Mouse (Mus musculus): ENCODE results near the gene Igflr1. TPM values are rescaled to one million over a fixed set of nuclear protein-coding genes. Genes with fewer than 3 reads are reported as not detected.

Igflr1 gene
- polyA plus RNA-seq (2012; fragmentation: generic; extraction: Trizol): 0.66 TPM

- Histone ChIP-seq H3K4me2 (ENCODE audit: low read depth) (peak within 1 kb of the TSS; percentile 81), H3K79me2 (ENCODE audit: control insufficient read depth, insufficient read depth) (peaks cover 16% of the 10 kb centered on the region), H3ac (ENCODE audit: control insufficient read depth, insufficient read length) (no peak within 1 kb of the TSS), H3K36me3 (ENCODE audit: control insufficient read depth, insufficient read depth) (peaks cover 5% of the 10 kb centered on the region), H3K27me3 (ENCODE audit: control insufficient read depth, insufficient read depth, insufficient read length) (no peaks in the 10 kb centered on the region), H3K4me3 (peak within 1 kb of the TSS; percentile 86)
- no peak for TF ChIP-seq USF1 (IDR thresholded peaks at IDR 0.05; ENCODE audit: low read depth)
- TF ChIP-seq SRF (IDR thresholded peaks at IDR 0.05; ENCODE audit: control insufficient read depth, insufficient read length, low read depth): no peak
- no peak for TF ChIP-seq POLR2AphosphoS2 (IDR thresholded peaks at IDR 0.05; ENCODE audit: insufficient read length, low read depth)
- no peak for TF ChIP-seq CEBPB (IDR thresholded peaks at IDR 0.05; ENCODE audit: insufficient read depth, poor library complexity, severe bottlenecking)
Observed at GRCm38 (mm10) chr7:30564970-30565571, at the start of gene Igflr1. Gene Igflr1, plus strand, starts transcription at chr7:30565427.

DNA sequence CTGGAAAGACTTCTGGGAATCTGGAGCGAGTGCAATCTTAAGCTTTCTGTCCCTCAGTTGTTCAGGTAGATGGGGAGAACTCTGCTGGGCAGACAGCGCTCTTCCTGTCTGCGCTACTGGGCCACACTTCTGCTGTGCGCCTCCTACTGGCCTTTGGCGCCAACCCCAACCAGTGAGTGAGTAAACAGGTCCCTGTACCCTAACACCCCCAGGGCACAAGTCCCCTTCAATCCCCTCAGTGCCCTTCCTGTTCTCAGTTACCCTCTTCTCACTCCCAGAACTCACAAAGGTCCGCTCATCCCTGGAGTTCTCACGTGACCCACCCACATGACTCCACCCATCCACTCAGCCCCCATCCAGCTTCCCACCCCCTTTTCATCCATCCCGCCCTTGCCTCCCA is 46.9 kb upstream of the Igflr1 start:
- Histone ChIP-seq H3K4me3 (no peak overlapping the region), H3K36me3 (ENCODE audit: control insufficient read depth, insufficient read depth) (no peaks in the 10 kb centered on the region), H3K4me2 (ENCODE audit: low read depth) (no peak overlapping the region), H3K79me2 (ENCODE audit: control insufficient read depth, insufficient read depth) (no peaks in the 10 kb centered on the region), H3K27me3 (ENCODE audit: control insufficient read depth, insufficient read depth, insufficient read length) (peaks cover 11% of the 10 kb centered on the region), H3ac (ENCODE audit: control insufficient read depth, insufficient read length) (no peak overlapping the region)
- TF ChIP-seq CEBPB (IDR thresholded peaks at IDR 0.05; ENCODE audit: insufficient read depth, poor library complexity, severe bottlenecking) (no peak), MYOD1 (IDR thresholded peaks at IDR 0.05; ENCODE audit: control insufficient read depth in 1 of 3, insufficient read length in 2 of 3, low read depth in 2 of 3) (no peak), MAX (IDR thresholded peaks at IDR 0.05; ENCODE audit: low read depth) (no peak), MYOG (IDR thresholded peaks at IDR 0.05; ENCODE audit: control insufficient read depth in 1 of 3, insufficient read depth in 1 of 3, insufficient read length in 2 of 3, low read depth in 2 of 3) (no peak), USF1 (IDR thresholded peaks at IDR 0.05; ENCODE audit: low read depth) (no peak), POLR2AphosphoS2 (IDR thresholded peaks at IDR 0.05; ENCODE audit: insufficient read length, low read depth) (no peak), TCF3 (IDR thresholded peaks at IDR 0.05; ENCODE audit: insufficient read length, low read depth) (no peak), E2F4 (IDR thresholded peaks at IDR 0.05; ENCODE audit: insufficient read depth) (no peak), REST (IDR thresholded peaks at IDR 0.05; ENCODE audit: insufficient read depth, insufficient read length) (no peak), POLR2A (IDR thresholded peaks at IDR 0.05; ENCODE audit: insufficient read length, low read depth) (no peak), TCF12 (IDR thresholded peaks at IDR 0.05; ENCODE audit: insufficient read depth, poor library complexity, severe bottlenecking) (no peak), SRF (IDR thresholded peaks at IDR 0.05; ENCODE audit: control insufficient read depth, insufficient read length, low read depth) (no peak)

GRCm38 (mm10) chr7:30520396-30520795 is 44.8 kb upstream of the Igflr1 start:
- Histone ChIP-seq H3K4me2 (ENCODE audit: low read depth) (no peak overlapping the region), H3K4me3 (no peak overlapping the region), H3K79me2 (ENCODE audit: control insufficient read depth, insufficient read depth) (no peaks in the 10 kb centered on the region), H3K36me3 (ENCODE audit: control insufficient read depth, insufficient read depth) (no peaks in the 10 kb centered on the region), H3K27me3 (ENCODE audit: control insufficient read depth, insufficient read depth, insufficient read length) (no peaks in the 10 kb centered on the region), H3ac (ENCODE audit: control insufficient read depth, insufficient read length) (no peak overlapping the region)
- no peak for TF ChIP-seq TCF12 (IDR thresholded peaks at IDR 0.05; ENCODE audit: insufficient read depth, poor library complexity, severe bottlenecking)
- no peak for TF ChIP-seq MAX (IDR thresholded peaks at IDR 0.05; ENCODE audit: low read depth)
- no peak for TF ChIP-seq REST (IDR thresholded peaks at IDR 0.05; ENCODE audit: insufficient read depth, insufficient read length)
- peak; percentile 90 for TF ChIP-seq POLR2AphosphoS2 (IDR thresholded peaks at IDR 0.05; ENCODE audit: insufficient read length, low read depth)
- no peak for TF ChIP-seq MYOG (IDR thresholded peaks at IDR 0.05; ENCODE audit: control insufficient read depth in 1 of 3, insufficient read depth in 1 of 3, insufficient read length in 2 of 3, low read depth in 2 of 3)

DNA sequence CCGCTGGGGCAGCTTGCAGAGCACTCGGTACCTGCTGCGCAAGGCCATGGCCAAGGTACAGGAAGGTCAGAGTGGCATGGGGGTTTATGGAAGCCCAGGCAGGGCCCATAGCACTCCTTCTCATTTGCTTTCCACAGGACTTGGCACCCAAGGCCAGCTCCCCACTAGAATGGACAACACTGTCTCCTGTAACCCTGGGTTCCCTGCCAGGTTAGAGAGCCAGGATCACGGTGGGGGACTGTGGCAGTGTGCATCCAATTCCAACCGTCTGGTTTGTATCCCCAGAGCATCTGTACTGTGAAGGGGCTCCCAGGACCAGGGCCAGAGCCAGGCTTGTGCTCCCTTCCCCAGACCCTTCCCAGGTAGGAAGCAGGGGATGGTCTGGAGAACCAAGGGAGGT is 44.4 kb upstream of the Igflr1 start:
- Histone ChIP-seq H3ac (ENCODE audit: control insufficient read depth, insufficient read length) (no peak overlapping the region), H3K27me3 (ENCODE audit: control insufficient read depth, insufficient read depth, insufficient read length) (no peaks in the 10 kb centered on the region), H3K4me3 (no peak overlapping the region), H3K79me2 (ENCODE audit: control insufficient read depth, insufficient read depth) (no peaks in the 10 kb centered on the region), H3K36me3 (ENCODE audit: control insufficient read depth, insufficient read depth) (no peaks in the 10 kb centered on the region), H3K4me2 (ENCODE audit: low read depth) (no peak overlapping the region)
- TF ChIP-seq USF1 (IDR thresholded peaks at IDR 0.05; ENCODE audit: low read depth) (no peak), POLR2A (IDR thresholded peaks at IDR 0.05; ENCODE audit: insufficient read length, low read depth) (peak; percentile 49)

GRCm38 (mm10) chr7:30522871-30523270 is 42.4 kb upstream of the Igflr1 start:
- Histone ChIP-seq H3K79me2 (ENCODE audit: control insufficient read depth, insufficient read depth) (no peaks in the 10 kb centered on the region), H3ac (ENCODE audit: control insufficient read depth, insufficient read length) (no peak overlapping the region), H3K27me3 (ENCODE audit: control insufficient read depth, insufficient read depth, insufficient read length) (no peaks in the 10 kb centered on the region), H3K4me2 (ENCODE audit: low read depth) (peak overlapping the region; percentile 38), H3K4me3 (no peak overlapping the region), H3K36me3 (ENCODE audit: control insufficient read depth, insufficient read depth) (no peaks in the 10 kb centered on the region)
- no peak for TF ChIP-seq TCF3 (IDR thresholded peaks at IDR 0.05; ENCODE audit: insufficient read length, low read depth)
- no peak for TF ChIP-seq MYOD1 (IDR thresholded peaks at IDR 0.05; ENCODE audit: control insufficient read depth in 1 of 3, insufficient read length in 2 of 3, low read depth in 2 of 3)
- TF ChIP-seq REST (IDR thresholded peaks at IDR 0.05; ENCODE audit: insufficient read depth, insufficient read length): no peak
- no peak for TF ChIP-seq MAX (IDR thresholded peaks at IDR 0.05; ENCODE audit: low read depth)
- no peak for TF ChIP-seq POLR2A (IDR thresholded peaks at IDR 0.05; ENCODE audit: insufficient read length, low read depth)
- no peak for TF ChIP-seq TCF12 (IDR thresholded peaks at IDR 0.05; ENCODE audit: insufficient read depth, poor library complexity, severe bottlenecking)
- TF ChIP-seq SRF (IDR thresholded peaks at IDR 0.05; ENCODE audit: control insufficient read depth, insufficient read length, low read depth): no peak
- no peak for TF ChIP-seq USF1 (IDR thresholded peaks at IDR 0.05; ENCODE audit: low read depth)
- no peak for TF ChIP-seq E2F4 (IDR thresholded peaks at IDR 0.05; ENCODE audit: insufficient read depth)
